Mouse (Mus musculus): ENCODE data around the gene Tbk1. TPM values are rescaled to one million over a fixed set of nuclear protein-coding genes. Genes with fewer than 3 reads are reported as not detected.

Tbk1 gene
- polyA plus RNA-seq, 1 experiment = 288 TPM

GRCm38 (mm10) chr10:121509751-121510643 is 76.6 kb downstream of the Tbk1 start:
- Histone ChIP-seq H3K4me3 (ENCODE audit: insufficient read depth, low read depth, low read length) (no peak overlapping the region), H3K4me1 (ENCODE audit: control insufficient read depth, insufficient read depth, low read length) (peaks cover 12% of the 10 kb centered on the region), H3K27ac (ENCODE audit: insufficient read depth, low read depth, low read length) (no peak overlapping the region)
- 62% methylated on average over 24 of the region's 24 CpGs for WGBS
- TF ChIP-seq CTCF (IDR thresholded peaks at IDR 0.05; ENCODE audit: insufficient read depth, low read depth, low read length) (no peak), POLR2A (IDR thresholded peaks at IDR 0.05; ENCODE audit: insufficient read depth, low read depth, low read length) (no peak)

GRCm38 (mm10) chr10:121507755-121508544 is 78.6 kb downstream of the Tbk1 start:
- H3K4me3 ChIP-seq (ENCODE audit: insufficient read depth, low read depth, low read length) = no peak overlapping the region
- peaks cover 16% of the 10 kb centered on the region for H3K4me1 ChIP-seq (ENCODE audit: control insufficient read depth, insufficient read depth, low read length)
- WGBS = 94% methylated on average over 16 of the region's 16 CpGs
- TF ChIP-seq POLR2A (IDR thresholded peaks at IDR 0.05; ENCODE audit: insufficient read depth, low read depth, low read length) (no peak), CTCF (IDR thresholded peaks at IDR 0.05; ENCODE audit: insufficient read depth, low read depth, low read length) (no peak)
- no peak overlapping the region for H3K27ac ChIP-seq (ENCODE audit: insufficient read depth, low read depth, low read length)

- Histone ChIP-seq H3K4me1 (ENCODE audit: control insufficient read depth, insufficient read depth, low read length) (peaks cover 16% of the 10 kb centered on the region), H3K4me3 (ENCODE audit: insufficient read depth, low read depth, low read length) (no peak overlapping the region), H3K27ac (ENCODE audit: insufficient read depth, low read depth, low read length) (no peak overlapping the region)
- TF ChIP-seq POLR2A (IDR thresholded peaks at IDR 0.05; ENCODE audit: insufficient read depth, low read depth, low read length) (no peak), CTCF (IDR thresholded peaks at IDR 0.05; ENCODE audit: insufficient read depth, low read depth, low read length) (no peak)
- WGBS = 55% methylated on average over 29 of the region's 29 CpGs
Observed at GRCm38 (mm10) chr10:121506731-121507583, 79.6 kb downstream of the Tbk1 start.

- 63% methylated on average over 7 of the region's 7 CpGs for WGBS
- no peak overlapping the region for H3K27ac ChIP-seq (ENCODE audit: insufficient read depth, low read depth, low read length)
- TF ChIP-seq CTCF (IDR thresholded peaks at IDR 0.05; ENCODE audit: insufficient read depth, low read depth, low read length) (no peak), POLR2A (IDR thresholded peaks at IDR 0.05; ENCODE audit: insufficient read depth, low read depth, low read length) (no peak)
- no peak overlapping the region for H3K4me3 ChIP-seq (ENCODE audit: insufficient read depth, low read depth, low read length)
- peaks cover 16% of the 10 kb centered on the region for H3K4me1 ChIP-seq (ENCODE audit: control insufficient read depth, insufficient read depth, low read length)
Observed at GRCm38 (mm10) chr10:121505929-121506328, 80.7 kb downstream of the Tbk1 start.

DNA sequence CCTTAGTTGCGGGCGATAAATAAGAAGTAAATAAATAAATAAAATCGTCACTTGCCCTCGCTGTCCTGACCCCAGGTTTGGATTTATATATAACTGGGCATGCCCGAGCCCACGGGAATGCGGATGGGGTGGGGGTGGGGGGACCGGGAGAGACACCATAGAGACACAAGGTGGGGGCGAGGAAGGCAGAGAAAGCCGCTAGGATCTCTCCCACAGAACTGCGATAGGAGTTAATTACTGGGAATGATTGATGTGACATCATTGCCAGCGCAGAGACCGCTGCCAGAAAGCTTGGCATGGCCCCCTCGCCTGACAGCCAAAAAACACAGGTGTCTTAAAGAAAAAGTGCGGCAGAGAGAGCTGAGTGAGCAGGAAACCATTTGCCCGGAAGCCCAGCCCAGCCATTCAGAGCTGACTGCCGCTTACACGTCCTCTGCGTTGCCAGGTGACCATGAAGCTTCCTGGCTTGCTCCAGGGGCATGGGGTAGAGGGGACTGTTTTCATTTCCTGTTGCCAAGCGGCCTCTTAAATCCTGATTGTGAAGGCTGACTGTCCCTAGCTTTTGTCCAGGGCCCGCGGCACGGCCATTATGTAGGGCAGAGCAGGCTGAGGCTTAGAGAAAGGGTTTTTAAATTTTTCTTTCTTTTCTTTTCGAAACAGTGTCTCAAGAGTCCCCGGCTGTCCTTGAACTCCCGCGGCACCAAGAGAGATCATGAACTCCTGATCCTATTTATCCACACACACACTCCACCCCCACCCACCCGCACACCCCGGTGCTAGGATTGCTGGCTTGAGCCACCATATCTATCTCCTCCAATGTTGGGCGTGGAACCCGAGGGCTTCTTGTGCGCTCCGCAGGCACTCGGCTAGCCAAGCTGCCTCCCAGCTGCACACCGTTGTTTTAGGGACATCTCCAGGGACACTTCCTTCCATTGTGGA is 81.3 kb downstream of the Tbk1 start:
- Histone ChIP-seq H3K4me1 (ENCODE audit: control insufficient read depth, insufficient read depth, low read length) (peaks cover 16% of the 10 kb centered on the region), H3K4me3 (ENCODE audit: insufficient read depth, low read depth, low read length) (peak overlapping the region; percentile 49), H3K27ac (ENCODE audit: insufficient read depth, low read depth, low read length) (peak overlapping the region; percentile 30; the same call in 1 of the 2 replicates)
- TF ChIP-seq CTCF (IDR thresholded peaks at IDR 0.05; ENCODE audit: insufficient read depth, low read depth, low read length) (no peak), POLR2A (IDR thresholded peaks at IDR 0.05; ENCODE audit: insufficient read depth, low read depth, low read length) (no peak)
- 10% methylated on average over 35 of the region's 35 CpGs for WGBS

DNA sequence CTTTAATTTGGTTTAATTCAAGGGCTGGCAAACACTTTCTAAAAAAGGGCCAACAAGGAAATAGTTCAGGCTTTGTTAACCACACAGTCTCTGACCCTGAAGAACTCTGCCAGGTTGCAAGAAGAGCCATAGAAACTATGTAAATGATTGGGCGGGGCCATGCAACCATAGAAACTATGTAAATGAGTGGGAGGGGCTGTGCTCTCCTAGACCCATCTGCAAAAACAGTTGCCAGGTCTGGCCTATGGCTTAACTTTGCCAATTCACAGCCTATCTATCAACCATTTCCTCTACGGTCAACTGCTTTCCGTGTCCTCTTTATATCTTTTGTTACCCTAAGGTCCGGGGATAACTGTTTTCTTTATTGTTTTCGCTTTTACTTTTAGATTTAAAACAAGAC is 85.4 kb downstream of the Tbk1 start:
- Histone ChIP-seq H3K4me3 (ENCODE audit: insufficient read depth, low read depth, low read length) (no peak overlapping the region), H3K4me1 (ENCODE audit: control insufficient read depth, insufficient read depth, low read length) (peaks cover 11% of the 10 kb centered on the region), H3K27ac (ENCODE audit: insufficient read depth, low read depth, low read length) (no peak overlapping the region)
- TF ChIP-seq POLR2A (IDR thresholded peaks at IDR 0.05; ENCODE audit: insufficient read depth, low read depth, low read length) (no peak), CTCF (IDR thresholded peaks at IDR 0.05; ENCODE audit: insufficient read depth, low read depth, low read length) (no peak)
- WGBS = 73% methylated on average over 5 of the region's 5 CpGs

DNA sequence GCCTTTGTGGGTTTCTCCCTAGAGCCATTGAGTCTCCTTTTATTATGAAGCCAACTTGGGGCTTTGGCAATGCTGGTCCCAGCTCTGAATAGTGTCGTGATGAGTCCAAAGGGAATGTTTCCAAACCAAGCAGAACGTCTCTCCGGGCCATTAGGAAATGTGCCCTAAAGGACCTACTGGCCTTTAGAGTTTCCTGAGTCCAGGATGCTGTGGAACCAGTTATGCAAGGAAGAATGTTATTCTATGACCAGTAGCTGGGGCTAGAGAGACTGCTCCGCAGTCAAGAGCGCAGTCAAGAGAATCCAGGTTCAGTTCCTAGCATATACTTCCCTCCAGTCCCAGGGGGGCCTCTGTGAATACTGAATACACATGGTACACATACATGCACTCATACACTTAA is 86.6 kb downstream of the Tbk1 start:
- WGBS = 69% methylated on average over 5 of the region's 5 CpGs
- TF ChIP-seq POLR2A (IDR thresholded peaks at IDR 0.05; ENCODE audit: insufficient read depth, low read depth, low read length) (no peak), CTCF (IDR thresholded peaks at IDR 0.05; ENCODE audit: insufficient read depth, low read depth, low read length) (no peak)

More for the DNA sequence above, 86.6 kb downstream of the Tbk1 start:
- no peak overlapping the region for H3K27ac ChIP-seq (ENCODE audit: insufficient read depth, low read depth, low read length)
- H3K4me3 ChIP-seq (ENCODE audit: insufficient read depth, low read depth, low read length) = no peak overlapping the region
- H3K4me1 ChIP-seq (ENCODE audit: control insufficient read depth, insufficient read depth, low read length) = peaks cover 4% of the 10 kb centered on the region
